In genomic region chr9:61487146-61487545, GRCm38 (mm10) we compare ENCODE assay signal across 16 mouse cellular contexts.
A peak's percentile ranks its signal among the peaks of the same experiment; 100 is the strongest.
DNase-seq lines count a peak whose midpoint lies in the region; ATAC-seq lines count a peak whose summit lies in the region.
"Had no signal": no experiment of that assay in that cellular context is flagged by ENCODE, and none has a peak within 500 bp of the region (broad histone marks: within the 10 kb centered on the region; RNA-seq: fewer than 3 reads in every experiment).

No protein-coding gene starts in this region.

- H3K9me3 ChIP-seq in hindbrain, embryonic 14.5 days (ENCODE audit: control insufficient read depth, low read length): no peaks in the 10 kb centered on the region
- H3K9me3 ChIP-seq in hindbrain, embryonic 16.5 days (ENCODE audit: control insufficient read depth, low read length): no peaks in the 10 kb centered on the region
- H3K9me3 ChIP-seq: embryonic facial prominence, embryonic 13.5 days; limb, embryonic 10.5 days; liver, embryonic 12.5 days had no signal

- H3K36me3 ChIP-seq in hindbrain, embryonic 14.5 days (replicated peaks; ENCODE audit: control insufficient read depth, insufficient read depth): no peaks in the 10 kb centered on the region
- no peaks in the 10 kb centered on the region for H3K36me3 ChIP-seq in hindbrain, embryonic 16.5 days (ENCODE audit: control insufficient read depth, insufficient read depth, low read length)
- H3K36me3 ChIP-seq: embryonic facial prominence, embryonic 13.5 days; limb, embryonic 10.5 days; liver, embryonic 12.5 days had no signal

- peaks cover 17% of the 10 kb centered on the region for H3K27me3 ChIP-seq in hindbrain, embryonic 14.5 days (ENCODE audit: control insufficient read depth, insufficient read depth, low read length)
- H3K27me3 ChIP-seq in hindbrain, embryonic 16.5 days (replicated peaks; ENCODE audit: control insufficient read depth, insufficient read depth, low read length): no peaks in the 10 kb centered on the region
- H3K27me3 ChIP-seq: CH12.LX had no signal

- WGBS in hindbrain, embryonic 14.5 days: 48% methylated on average over 7 of the region's 7 CpGs
- 56% methylated on average over 7 of the region's 7 CpGs for WGBS in hindbrain, embryonic 16.5 days

- 0 out of 2 replicates have a peak, but pooled peaks cover 13% of the 10 kb centered on the region for H3K4me1 ChIP-seq in hindbrain, embryonic 14.5 days (replicated peaks; ENCODE audit: control insufficient read depth, insufficient read depth, low read length)
- peaks cover 3% of the 10 kb centered on the region for H3K4me1 ChIP-seq in hindbrain, embryonic 16.5 days (ENCODE audit: control insufficient read depth, insufficient read depth, low read depth, low read length)
- H3K4me1 ChIP-seq: limb, embryonic 10.5 days; liver, embryonic 12.5 days had no signal

- H3K9ac ChIP-seq in hindbrain, embryonic 14.5 days: no peak overlapping the region
- no peak overlapping the region for H3K9ac ChIP-seq in hindbrain, embryonic 16.5 days (ENCODE audit: low read depth, low read length)
- H3K9ac ChIP-seq: embryonic facial prominence, embryonic 13.5 days; liver, embryonic 12.5 days had no signal

- peak; percentile 42 for DNase-seq in adrenal gland, postnatal 14 days
- no peak for DNase-seq in adrenal gland, postnatal 4 days (ENCODE audit: low spot score in 2 of 2)
- peak; percentile 72 for DNase-seq in hindbrain, embryonic 14.5 days (ENCODE audit: low spot score)
- DNase-seq in lung, postnatal 10 days: peak; percentile 26
- no peak for DNase-seq in lung, postnatal 25 days (ENCODE audit: low spot score)
- DNase-seq in MN1 (ENCODE audit: low spot score): peak; percentile 63
- no peak for DNase-seq in thymus, postnatal 10 days (ENCODE audit: low spot score in 2 of 2)
- DNase-seq: gastrocnemius, postnatal 36 days had no signal

- no peak overlapping the region for H3K4me3 ChIP-seq in hindbrain, embryonic 14.5 days (replicated peaks; ENCODE audit: low read length)
- no peak overlapping the region for H3K4me3 ChIP-seq in hindbrain, embryonic 16.5 days (ENCODE audit: low read length)
- H3K4me3 ChIP-seq: embryonic facial prominence, embryonic 13.5 days; limb, embryonic 10.5 days; liver, embryonic 12.5 days had no signal

- ATAC-seq in hindbrain, embryonic 14.5 days (ENCODE audit: low FRiP score): no peak
- ATAC-seq in hindbrain, embryonic 16.5 days: no peak
- ATAC-seq: inflammation-experienced regulatory T-cells, adult 6 months; liver, embryonic 12.5 days had no signal

- H3K4me2 ChIP-seq in hindbrain, embryonic 14.5 days (replicated peaks): no peak overlapping the region
- H3K4me2 ChIP-seq in hindbrain, embryonic 16.5 days (ENCODE audit: low read length): no peak overlapping the region
- H3K4me2 ChIP-seq: embryonic facial prominence, embryonic 13.5 days; heart, embryonic 11.5 days; liver, embryonic 12.5 days; midbrain, embryonic 11.5 days had no signal

- H3K27ac ChIP-seq in hindbrain, embryonic 14.5 days: no peak overlapping the region
- H3K27ac ChIP-seq in hindbrain, embryonic 16.5 days (ENCODE audit: low read depth, low read length): no peak overlapping the region
- H3K27ac ChIP-seq: embryonic facial prominence, embryonic 13.5 days; limb, embryonic 10.5 days; liver, embryonic 12.5 days had no signal

Comparison
In these comparisons a context has a peak if more than half of its experiments do, and no peak if none do; other contexts are left out.
1. DNase-seq: peak in adrenal gland, postnatal 14 days (single experiment), hindbrain, embryonic 14.5 days (single experiment), lung, postnatal 10 days (single experiment) and MN1 (single experiment); none in adrenal gland, postnatal 4 days (0 of 2), lung, postnatal 25 days (single experiment) and thymus, postnatal 10 days (0 of 2).